Mouse (Mus musculus): ENCODE results near the gene Fam169b. TPM values are rescaled to one million over a fixed set of nuclear protein-coding genes. Genes with fewer than 3 reads are reported as not detected.

Fam169b gene
- total and polyA plus RNA-seq, 3 experiments: 0.16 to 0.61 TPM; not detected in 1

DNA sequence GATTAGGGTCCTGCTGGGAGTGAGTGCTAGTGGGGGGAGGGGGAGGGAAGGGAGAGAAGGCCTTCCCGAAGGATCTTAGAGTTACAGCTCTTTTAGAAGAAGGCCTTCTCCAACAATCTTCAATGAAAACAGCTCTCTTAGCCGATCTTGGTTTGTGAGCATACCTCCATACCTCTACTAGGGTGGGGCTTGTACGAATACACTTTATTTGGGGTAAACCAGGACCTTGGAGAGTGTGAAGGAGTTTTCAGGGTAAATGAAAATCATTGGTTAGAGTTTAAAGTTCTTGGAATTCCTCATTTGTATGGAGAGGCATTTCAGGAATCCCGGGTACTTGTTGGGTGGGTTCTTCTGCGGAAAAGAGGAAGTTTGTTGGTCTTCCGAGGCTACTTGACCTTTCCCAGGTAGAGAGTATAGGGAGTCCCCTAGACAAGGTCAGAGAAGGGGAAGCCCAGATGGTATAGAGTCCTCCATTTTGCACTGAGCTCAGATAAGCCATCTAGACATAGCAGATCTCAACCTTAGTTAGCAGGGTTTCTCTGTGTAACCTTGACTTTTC is 14.0 kb upstream of the Fam169b start:
- no peak for DNase-seq
- Histone ChIP-seq H3K79me2 (replicated peaks; ENCODE audit: control insufficient read depth, insufficient read depth, low read length) (no peaks in the 10 kb centered on the region), H3K27ac (no peak overlapping the region), H3K27me3 (ENCODE audit: control insufficient read depth, insufficient read depth, low read length) (no peaks in the 10 kb centered on the region), H3K4me1 (ENCODE audit: control insufficient read depth, insufficient read depth, low read length) (peaks cover 3% of the 10 kb centered on the region), H3K4me3 (no peak overlapping the region), H3K36me3 (ENCODE audit: control insufficient read depth, insufficient read depth, low read length) (no peaks in the 10 kb centered on the region), H3K9ac (ENCODE audit: low read depth, low read length) (no peak overlapping the region)
- intact Hi-C loops (cut with DNase I): loop anchor here (5.0 kb wide), 2 partner anchors 32 to 43 kb away; no protein-coding TSS in a partner anchor
- 76% methylated on average over 6 of the region's 6 CpGs for WGBS
- TF ChIP-seq CTCF (IDR thresholded peaks at IDR 0.05) (no peak), EP300 (IDR thresholded peaks at IDR 0.05; ENCODE audit: insufficient read depth, low read depth, low read length) (no peak), POLR2A (IDR thresholded peaks at IDR 0.05; ENCODE audit: insufficient read depth, low read depth, low read length) (no peak)

GRCm38 (mm10) chr7:68262612-68263200 is 10.9 kb upstream of the Fam169b start:
- Histone ChIP-seq H3K36me3 (ENCODE audit: control insufficient read depth, insufficient read depth, low read length) (no peaks in the 10 kb centered on the region), H3K9ac (ENCODE audit: low read depth, low read length) (no peak overlapping the region), H3K79me2 (replicated peaks; ENCODE audit: control insufficient read depth, insufficient read depth, low read length) (no peaks in the 10 kb centered on the region), H3K4me1 (ENCODE audit: control insufficient read depth, insufficient read depth, low read length) (peaks cover 5% of the 10 kb centered on the region), H3K27me3 (ENCODE audit: control insufficient read depth, insufficient read depth, low read length) (no peaks in the 10 kb centered on the region), H3K4me3 (no peak overlapping the region), H3K27ac (no peak overlapping the region)
- DNase-seq: no peak
- WGBS: 68% methylated on average over 8 of the region's 8 CpGs
- no peak for TF ChIP-seq EP300 (IDR thresholded peaks at IDR 0.05; ENCODE audit: insufficient read depth, low read depth, low read length)
- intact Hi-C loops (cut with DNase I): loop anchor here (5.0 kb wide), 2 partner anchors 35 to 40 kb away; no protein-coding TSS in a partner anchor

DNA sequence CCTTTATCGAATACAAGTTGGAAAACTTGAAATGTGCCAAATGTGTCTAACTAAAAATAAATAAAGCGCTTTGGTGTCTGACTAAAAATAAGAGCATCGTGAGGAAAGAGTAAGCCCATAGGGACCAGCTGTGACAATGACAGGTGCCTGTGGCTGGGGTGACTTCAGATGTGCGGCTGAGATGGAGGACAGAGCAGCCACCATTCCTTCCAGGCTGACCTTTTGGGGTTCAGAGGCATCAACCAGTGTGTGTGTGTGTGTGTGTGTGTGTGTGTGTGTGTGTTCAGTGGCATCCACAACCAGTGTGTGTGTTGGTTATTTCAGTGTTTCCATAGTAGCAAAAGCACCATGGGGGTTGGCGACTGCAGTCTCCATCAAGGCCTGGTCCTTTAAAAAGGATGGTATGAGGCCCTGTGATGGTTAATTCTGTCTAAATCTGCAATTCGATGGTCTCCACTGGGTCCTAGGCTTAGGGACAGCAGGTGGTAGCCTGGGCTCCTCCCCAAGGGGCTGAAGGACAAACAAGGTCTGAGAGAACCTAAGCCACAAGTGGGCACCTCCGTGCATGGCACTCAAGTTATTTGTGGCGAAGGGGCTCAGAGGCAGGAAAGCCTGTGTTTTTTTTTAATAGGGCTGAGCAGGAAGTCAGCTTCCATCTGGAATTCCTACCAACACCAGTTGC is 10.2 kb upstream of the Fam169b start:
- Histone ChIP-seq H3K9ac (ENCODE audit: low read depth, low read length) (no peak overlapping the region), H3K4me3 (peak overlapping the region; percentile 52), H3K79me2 (replicated peaks; ENCODE audit: control insufficient read depth, insufficient read depth, low read length) (no peaks in the 10 kb centered on the region), H3K27ac (no peak overlapping the region; the same call in 1 of the 2 replicates), H3K4me1 (ENCODE audit: control insufficient read depth, insufficient read depth, low read length) (peaks cover 5% of the 10 kb centered on the region), H3K27me3 (ENCODE audit: control insufficient read depth, insufficient read depth, low read length) (no peaks in the 10 kb centered on the region), H3K36me3 (ENCODE audit: control insufficient read depth, insufficient read depth, low read length) (no peaks in the 10 kb centered on the region)
- no peak for DNase-seq
- 41% methylated on average over 8 of the region's 8 CpGs for WGBS
- intact Hi-C loops (cut with DNase I): loop anchor here (5.0 kb wide), 2 partner anchors 36 to 39 kb away; no protein-coding TSS in a partner anchor
- TF ChIP-seq EP300 (IDR thresholded peaks at IDR 0.05; ENCODE audit: insufficient read depth, low read depth, low read length) (no peak), CTCF (IDR thresholded peaks at IDR 0.05) (no peak)

DNA sequence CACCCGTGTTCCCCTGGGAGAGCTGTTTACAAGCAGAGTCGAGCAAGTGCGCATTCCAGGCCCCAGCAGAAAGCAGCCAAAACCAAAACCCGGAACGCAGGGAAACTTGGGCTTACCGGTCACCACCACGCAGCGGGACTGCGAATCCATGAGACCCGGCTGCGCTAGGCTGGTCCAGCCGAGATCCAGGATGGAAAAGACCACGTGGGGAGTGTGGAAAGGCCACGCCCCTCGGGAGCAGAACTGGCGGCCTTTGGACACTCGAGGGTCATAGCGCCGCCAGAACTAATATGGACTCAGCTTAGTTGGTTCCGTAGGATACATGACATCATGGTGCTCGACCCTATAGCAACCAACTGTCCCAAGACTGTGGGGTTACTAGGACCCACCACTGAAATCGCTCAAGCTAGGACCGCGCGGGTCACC is 9.6 kb upstream of the Fam169b start, which contains the start of gene Pgpep1l:
Gene Pgpep1l (minus strand): TSS at position 206 of the 426 bp plus-strand sequence.
- Histone ChIP-seq H3K27ac (peak within 1 kb of the TSS; percentile 55), H3K27me3 (ENCODE audit: control insufficient read depth, insufficient read depth, low read length) (no peaks in the 10 kb centered on the region), H3K36me3 (ENCODE audit: control insufficient read depth, insufficient read depth, low read length) (no peaks in the 10 kb centered on the region), H3K79me2 (replicated peaks; ENCODE audit: control insufficient read depth, insufficient read depth, low read length) (no peaks in the 10 kb centered on the region), H3K4me3 (peak within 1 kb of the TSS; percentile 52), H3K4me1 (ENCODE audit: control insufficient read depth, insufficient read depth, low read length) (peaks cover 5% of the 10 kb centered on the region), H3K9ac (ENCODE audit: low read depth, low read length) (no peak within 1 kb of the TSS)
- intact Hi-C loops (cut with DNase I): loop anchor here (5.0 kb wide), 2 partner anchors 37 to 38 kb away; no protein-coding TSS in a partner anchor
- DNase-seq: peak; percentile 62 to 71
- TF ChIP-seq CTCF (IDR thresholded peaks at IDR 0.05): no peak
- TF ChIP-seq EP300 (IDR thresholded peaks at IDR 0.05; ENCODE audit: insufficient read depth, low read depth, low read length): 0 out of 2 replicates have a peak, but pooled peaks have one; percentile 12
- 5% methylated on average over 25 of the region's 25 CpGs for WGBS

DNA sequence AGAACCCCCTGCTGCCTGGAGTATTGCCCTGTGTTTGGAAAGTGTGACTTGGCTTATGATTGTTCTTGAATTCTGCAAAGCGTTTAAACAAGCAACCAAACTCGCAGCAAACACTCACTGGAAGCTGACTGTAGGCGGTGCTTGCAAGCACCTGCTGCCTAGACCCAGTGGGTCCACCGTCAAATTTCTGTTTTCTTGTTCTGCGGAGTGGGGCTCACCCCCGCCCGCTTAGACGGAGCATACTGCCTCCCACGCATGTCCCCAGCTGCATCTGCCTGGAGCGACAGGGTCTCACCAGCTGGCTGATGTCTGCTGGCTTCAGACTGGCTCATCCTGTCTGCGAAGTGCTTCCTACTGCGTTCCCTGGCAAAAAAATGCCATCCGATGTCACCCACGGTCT is 9.1 kb upstream of the Fam169b start:
- Histone ChIP-seq H3K27me3 (ENCODE audit: control insufficient read depth, insufficient read depth, low read length) (no peaks in the 10 kb centered on the region), H3K27ac (peak overlapping the region; percentile 55), H3K79me2 (replicated peaks; ENCODE audit: control insufficient read depth, insufficient read depth, low read length) (no peaks in the 10 kb centered on the region), H3K4me1 (ENCODE audit: control insufficient read depth, insufficient read depth, low read length) (peaks cover 5% of the 10 kb centered on the region), H3K36me3 (ENCODE audit: control insufficient read depth, insufficient read depth, low read length) (no peaks in the 10 kb centered on the region), H3K4me3 (peak overlapping the region; percentile 52), H3K9ac (ENCODE audit: low read depth, low read length) (no peak overlapping the region)
- intact Hi-C loops (cut with DNase I): loop anchor here (5.0 kb wide), 2 partner anchors 37 to 38 kb away; no protein-coding TSS in a partner anchor
- peak; percentile 47 to 49 for DNase-seq
- 9% methylated on average over 14 of the region's 14 CpGs for WGBS
- TF ChIP-seq POLR2A (IDR thresholded peaks at IDR 0.05; ENCODE audit: insufficient read depth, low read depth, low read length): no peak
- no peak for TF ChIP-seq EP300 (IDR thresholded peaks at IDR 0.05; ENCODE audit: insufficient read depth, low read depth, low read length)
- TF ChIP-seq CTCF (IDR thresholded peaks at IDR 0.05): no peak

DNA sequence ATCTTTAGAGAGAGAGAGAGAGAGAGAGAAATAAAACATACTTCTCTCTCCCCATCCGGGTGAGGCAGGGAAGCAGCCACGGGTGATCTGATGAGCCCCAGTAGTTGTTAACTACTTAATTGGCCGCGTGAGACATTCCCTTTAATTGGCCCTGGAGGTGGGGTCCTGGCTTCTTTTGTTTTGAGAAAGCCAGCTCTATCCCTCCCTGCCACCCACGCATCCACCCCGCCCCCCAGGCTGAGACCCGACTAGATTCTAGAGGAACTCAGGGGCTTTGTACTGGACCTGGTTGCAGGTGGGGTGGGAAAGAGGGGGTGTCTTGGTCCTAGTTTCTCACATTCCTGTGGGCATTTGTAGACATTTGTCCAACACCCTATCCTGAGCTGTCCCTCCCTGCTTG is 8.2 kb upstream of the Fam169b start:
- TF ChIP-seq CTCF (IDR thresholded peaks at IDR 0.05) (no peak), EP300 (IDR thresholded peaks at IDR 0.05; ENCODE audit: insufficient read depth, low read depth, low read length) (no peak)
- intact Hi-C loops (cut with DNase I): no loop called here

More for the DNA sequence above, 8.2 kb upstream of the Fam169b start:
- no peak overlapping the region for H3K27ac ChIP-seq
- WGBS: 70% methylated on average over 7 of the region's 7 CpGs
- no peaks in the 10 kb centered on the region for H3K79me2 ChIP-seq (replicated peaks; ENCODE audit: control insufficient read depth, insufficient read depth, low read length)
- no peaks in the 10 kb centered on the region for H3K36me3 ChIP-seq (ENCODE audit: control insufficient read depth, insufficient read depth, low read length)
- H3K27me3 ChIP-seq (ENCODE audit: control insufficient read depth, insufficient read depth, low read length): no peaks in the 10 kb centered on the region
- peaks cover 5% of the 10 kb centered on the region for H3K4me1 ChIP-seq (ENCODE audit: control insufficient read depth, insufficient read depth, low read length)
- DNase-seq: no peak
- no peak overlapping the region for H3K9ac ChIP-seq (ENCODE audit: low read depth, low read length)
- no peak overlapping the region for H3K4me3 ChIP-seq

Data from heart, adult 2 months (tissue).